Mouse (Mus musculus) limb, embryonic 11.5 days (tissue): ENCODE results near the gene Srm. TPM values are rescaled to one million over a fixed set of nuclear protein-coding genes. Genes with fewer than 3 reads are reported as not detected.

Source experiments
- ATAC-seq: fragments of 200-750 bp; cut with Nextera tagmentation; 2 replicates; pipeline ENCODE4 v1.8.0; 2017; ENCODE audit warnings: low read depth; ENCODE audit not compliant: insufficient number of reproducible peaks, low FRiP score, low TSS enrichment
- DNase-seq: peaks from one replicate; pipeline ENCODE4 v3.0.0-alpha.2; 2015; ENCODE audit warnings: low spot score
- H3K27ac ChIP-seq: fragments of 300-500 bp; sonication (generic); replicated peaks from 2 replicates; pipeline ENCODE4 v1.5.1; 2014; ENCODE audit warnings: low read depth, mild to moderate bottlenecking, low read length
- H3K27me3 ChIP-seq: fragments of 300-500 bp; sonication (generic); 2 replicates; pipeline ENCODE4 v1.6.1; 2014; ENCODE audit warnings: mild to moderate bottlenecking, low read length, mixed read lengths; ENCODE audit not compliant: control insufficient read depth, insufficient read depth
- H3K36me3 ChIP-seq: fragments of 300-500 bp; sonication (generic); 2 replicates; pipeline ENCODE4 v1.6.1; 2014; ENCODE audit warnings: mild to moderate bottlenecking, low read length, moderate library complexity, mixed read lengths; ENCODE audit not compliant: control insufficient read depth, insufficient read depth
- H3K4me1 ChIP-seq: fragments of 300-500 bp; sonication (generic); 2 replicates; pipeline ENCODE4 v1.6.1; 2014; ENCODE audit warnings: low read length, mixed read lengths; ENCODE audit not compliant: control insufficient read depth, insufficient read depth
- H3K4me2 ChIP-seq: fragments of 300-500 bp; sonication (generic); 2 replicates; pipeline ENCODE4 v1.6.1; 2014; ENCODE audit warnings: low read depth, mild to moderate bottlenecking, moderate library complexity; ENCODE audit not compliant: severe bottlenecking
- H3K4me3 ChIP-seq: fragments of 300-500 bp; sonication (generic); 2 replicates; pipeline ENCODE4 v1.5.1; 2014; ENCODE audit warnings: low read depth, low read length
- H3K9ac ChIP-seq: fragments of 300-500 bp; sonication (generic); 2 replicates; pipeline ENCODE4 v1.6.1; 2014; ENCODE audit warnings: mild to moderate bottlenecking, low read length
- H3K9me3 ChIP-seq: fragments of 300-500 bp; sonication (generic); 2 replicates; pipeline ENCODE4 v1.6.1; 2016; ENCODE audit warnings: low read length; ENCODE audit not compliant: control insufficient read depth
- WGBS: fragments of 180-500 bp; shearing (Covaris S2); extraction: QIAGEN DNeasy Blood & Tissue Kit; methylation state at CpG from one replicate; pipeline ENCODE4 v1.1.7; 2014; 5-methylcytosine and 5-hydroxymethylcytosine counted together
- polyA plus RNA-seq: library from polyadenylated mRNA; unstranded; fragments of >200 nt; fragmentation: Nextera tagmentation; extraction: Ambion mirVana; gene quantifications from 2 replicates; pipeline ENCODE4 v1.2.1, GENCODE M21; 2014

Srm gene
- polyA plus RNA-seq, 1 experiment from 2014 or later, result 212 TPM

DNA sequence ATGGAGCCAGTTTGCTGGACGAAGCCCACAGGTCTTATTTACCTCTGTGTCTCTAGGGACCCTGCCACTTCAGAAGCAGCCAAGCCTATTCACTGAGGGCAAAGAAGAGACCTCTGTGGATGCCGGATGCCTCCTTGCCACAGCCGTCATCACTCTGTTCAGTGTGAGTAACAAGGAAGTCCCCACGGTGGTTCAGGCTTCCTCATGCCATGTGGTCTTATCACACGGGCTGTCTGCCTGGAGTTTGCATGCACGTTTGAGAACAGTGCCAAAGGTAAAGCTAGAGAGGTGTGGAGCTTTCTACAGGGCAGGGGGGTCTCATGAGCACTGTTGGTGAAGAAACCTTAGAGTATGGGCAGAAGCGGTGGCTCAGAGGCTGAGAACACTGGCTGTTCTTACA is 18.1 kb upstream of the Srm start:
- H3K36me3 ChIP-seq, result peaks cover 55% of the 10 kb centered on the region
- no peak overlapping the region for H3K4me2 ChIP-seq
- no peak overlapping the region for H3K4me3 ChIP-seq
- H3K27me3 ChIP-seq, result no peaks in the 10 kb centered on the region
- WGBS, result 91% methylated on average over 7 of the region's 7 CpGs
- no peak overlapping the region for H3K9ac ChIP-seq
- no peak for DNase-seq
- H3K4me1 ChIP-seq, result no peaks in the 10 kb centered on the region
- no peaks in the 10 kb centered on the region for H3K9me3 ChIP-seq
- ATAC-seq, result no peak
- H3K27ac ChIP-seq, result no peak overlapping the region

DNA sequence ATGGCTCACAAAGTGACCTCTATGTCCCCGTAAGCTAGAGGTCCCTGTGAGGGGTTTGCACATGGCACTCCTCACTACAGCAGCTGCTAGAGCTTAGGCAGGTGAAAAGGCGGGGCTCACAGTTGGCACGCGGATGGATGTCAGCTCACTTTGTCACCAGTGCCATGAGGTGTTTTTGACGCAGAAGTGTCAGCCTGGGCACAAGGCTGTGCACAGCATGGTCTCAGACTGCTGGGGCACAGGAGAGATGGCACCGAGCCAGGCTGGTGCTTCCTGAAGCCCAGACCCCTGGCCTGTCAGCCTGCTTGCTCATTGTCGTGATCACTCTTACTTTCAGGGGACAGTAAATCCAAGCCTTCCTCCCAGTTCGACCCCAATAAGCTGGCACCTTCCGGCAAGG is 10.5 kb upstream of the Srm start:
- 87% methylated on average over 9 of the region's 9 CpGs for WGBS
- Histone ChIP-seq H3K9ac (no peak overlapping the region), H3K36me3 (peaks cover 32% of the 10 kb centered on the region), H3K9me3 (no peaks in the 10 kb centered on the region), H3K4me2 (no peak overlapping the region), H3K27ac (no peak overlapping the region), H3K4me1 (no peaks in the 10 kb centered on the region), H3K4me3 (no peak overlapping the region), H3K27me3 (no peaks in the 10 kb centered on the region)
- no peak for ATAC-seq
- DNase-seq, result no peak

DNA sequence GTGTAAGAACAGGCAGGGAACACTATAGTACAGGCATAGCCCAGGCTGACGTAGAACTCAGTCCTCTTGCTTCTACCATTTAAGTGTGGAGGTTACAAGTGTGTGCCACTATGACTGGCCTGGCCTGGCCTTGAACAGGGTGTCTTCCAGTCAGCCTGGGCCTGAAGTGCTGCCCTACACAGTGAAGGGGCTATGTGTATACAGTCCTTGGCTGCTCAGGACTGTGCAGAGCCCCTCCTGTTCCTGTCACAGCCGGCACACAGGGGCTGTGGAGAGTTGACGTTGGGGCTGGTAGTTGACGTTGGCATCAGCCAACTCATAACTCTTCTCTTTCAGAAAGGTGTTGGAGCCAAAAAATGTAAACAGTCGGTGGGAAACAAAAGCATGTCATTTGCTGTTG is 9.9 kb upstream of the Srm start:
- Histone ChIP-seq H3K9ac (no peak overlapping the region), H3K27me3 (no peaks in the 10 kb centered on the region), H3K4me2 (no peak overlapping the region), H3K27ac (no peak overlapping the region), H3K4me1 (no peaks in the 10 kb centered on the region), H3K36me3 (peaks cover 28% of the 10 kb centered on the region; the same call in 1 of the 2 replicates), H3K9me3 (no peaks in the 10 kb centered on the region), H3K4me3 (no peak overlapping the region)
- 84% methylated on average over 5 of the region's 5 CpGs for WGBS
- ATAC-seq (no peak), DNase-seq (no peak)

DNA sequence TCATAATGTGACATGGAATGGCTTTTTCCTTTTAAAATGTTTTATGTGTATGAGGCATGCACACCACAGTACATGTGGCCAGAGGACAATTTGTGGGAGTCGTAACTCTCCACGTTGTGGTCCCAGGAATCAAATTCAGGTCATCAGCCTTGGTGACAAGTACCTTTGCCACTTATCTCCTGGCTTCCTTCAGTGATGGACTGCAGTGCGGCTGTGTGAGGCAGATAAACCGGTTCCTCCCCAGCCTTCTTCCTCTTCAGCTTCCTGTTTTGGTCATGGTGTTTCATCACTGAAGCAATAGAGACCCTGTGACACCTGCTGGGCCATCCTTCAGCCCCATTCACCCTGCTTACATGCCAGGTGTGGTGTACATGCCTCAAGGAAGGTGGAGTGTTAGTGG is 8.0 kb upstream of the Srm start:
- peaks cover 20% of the 10 kb centered on the region; the same call in 1 of the 2 replicates for H3K36me3 ChIP-seq
- no peaks in the 10 kb centered on the region for H3K9me3 ChIP-seq
- no peak overlapping the region for H3K4me2 ChIP-seq
- no peaks in the 10 kb centered on the region for H3K4me1 ChIP-seq
- ATAC-seq (no peak), DNase-seq (no peak)
- no peaks in the 10 kb centered on the region for H3K27me3 ChIP-seq
- WGBS, result 81% methylated on average over 4 of the region's 4 CpGs
- no peak overlapping the region for H3K4me3 ChIP-seq
- no peak overlapping the region for H3K27ac ChIP-seq
- H3K9ac ChIP-seq, result no peak overlapping the region

DNA sequence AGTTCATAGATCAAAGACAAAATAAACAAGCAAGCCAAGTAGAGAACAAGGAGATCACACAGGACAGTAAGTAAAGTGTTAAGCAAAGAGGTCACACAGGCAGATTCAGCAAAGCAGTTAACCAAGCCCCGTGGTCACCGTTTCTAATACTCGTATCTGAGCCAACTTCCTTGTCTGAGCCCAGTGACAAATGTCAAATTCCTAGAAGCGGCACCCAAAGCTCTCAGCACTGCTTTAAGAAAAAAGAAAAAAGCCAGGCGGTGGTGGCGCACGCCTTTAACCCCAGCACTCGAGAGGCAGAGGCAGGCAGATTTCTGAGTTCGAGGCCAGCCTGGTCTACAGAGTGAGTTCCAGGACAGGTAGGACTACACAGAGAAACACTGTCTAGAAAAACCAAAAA is 4.7 kb upstream of the Srm start:
- WGBS, result 85% methylated on average over 9 of the region's 9 CpGs
- Histone ChIP-seq H3K4me1 (no peaks in the 10 kb centered on the region), H3K27ac (no peak overlapping the region), H3K4me3 (no peak overlapping the region), H3K27me3 (no peaks in the 10 kb centered on the region), H3K36me3 (peaks cover 3% of the 10 kb centered on the region; the same call in 1 of the 2 replicates), H3K9ac (no peak overlapping the region), H3K4me2 (no peak overlapping the region), H3K9me3 (no peaks in the 10 kb centered on the region)
- DNase-seq (no peak), ATAC-seq (no peak)

DNA sequence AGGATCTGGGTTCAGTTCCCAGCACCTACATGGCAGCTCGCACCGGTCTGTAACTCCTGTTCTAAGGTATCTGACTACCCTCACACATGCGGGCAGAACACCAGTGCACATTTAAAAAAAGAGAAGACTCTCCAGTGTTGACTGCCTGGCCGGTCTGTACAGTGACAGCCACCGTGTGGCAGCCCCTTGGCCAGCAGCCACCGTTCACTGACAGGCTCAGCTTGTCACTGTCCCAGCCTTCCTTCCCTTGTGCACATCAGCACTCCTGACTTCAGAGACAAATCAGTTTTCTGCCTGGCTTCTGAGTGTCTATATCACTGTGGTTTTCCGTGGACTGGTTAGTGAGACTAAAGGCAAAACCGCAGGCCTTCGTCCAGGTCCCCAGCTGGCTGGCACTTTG is 2.5 kb upstream of the Srm start:
- no peaks in the 10 kb centered on the region for H3K27me3 ChIP-seq
- H3K9me3 ChIP-seq, result no peaks in the 10 kb centered on the region
- H3K36me3 ChIP-seq, result peaks cover under 1% of the 10 kb centered on the region; the same call in 1 of the 2 replicates
- no peak overlapping the region for H3K4me2 ChIP-seq
- no peak for ATAC-seq
- H3K4me1 ChIP-seq, result 0 out of 2 replicates have a peak, but pooled peaks cover 6% of the 10 kb centered on the region
- no peak overlapping the region for H3K4me3 ChIP-seq
- no peak for DNase-seq
- WGBS, result 86% methylated on average over 9 of the region's 9 CpGs
- no peak overlapping the region for H3K27ac ChIP-seq
- no peak overlapping the region for H3K9ac ChIP-seq

DNA sequence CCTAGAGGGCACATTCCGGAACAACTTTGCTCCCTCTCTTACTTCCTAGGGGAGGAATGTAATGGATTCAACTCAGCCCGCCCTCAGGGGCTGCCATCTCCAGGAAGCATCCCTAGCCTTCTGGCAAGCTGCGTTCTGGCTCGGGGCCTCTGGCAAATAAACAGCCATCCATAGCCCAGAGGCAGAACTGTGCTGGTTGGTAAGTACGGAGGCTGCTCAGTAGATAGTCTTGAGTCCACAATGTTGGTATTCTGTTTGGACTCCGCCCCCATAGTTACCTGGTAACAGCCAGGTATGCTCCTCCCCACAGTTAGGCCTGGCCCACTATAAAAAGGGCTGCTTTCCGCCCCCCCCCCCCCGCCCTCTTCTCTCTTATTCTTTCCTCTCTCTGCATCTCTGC is 1.7 kb upstream of the Srm start:
- WGBS, result 71% methylated on average over 7 of the region's 8 CpGs
- H3K27ac ChIP-seq, result no peak overlapping the region
- DNase-seq, result no peak

DNA sequence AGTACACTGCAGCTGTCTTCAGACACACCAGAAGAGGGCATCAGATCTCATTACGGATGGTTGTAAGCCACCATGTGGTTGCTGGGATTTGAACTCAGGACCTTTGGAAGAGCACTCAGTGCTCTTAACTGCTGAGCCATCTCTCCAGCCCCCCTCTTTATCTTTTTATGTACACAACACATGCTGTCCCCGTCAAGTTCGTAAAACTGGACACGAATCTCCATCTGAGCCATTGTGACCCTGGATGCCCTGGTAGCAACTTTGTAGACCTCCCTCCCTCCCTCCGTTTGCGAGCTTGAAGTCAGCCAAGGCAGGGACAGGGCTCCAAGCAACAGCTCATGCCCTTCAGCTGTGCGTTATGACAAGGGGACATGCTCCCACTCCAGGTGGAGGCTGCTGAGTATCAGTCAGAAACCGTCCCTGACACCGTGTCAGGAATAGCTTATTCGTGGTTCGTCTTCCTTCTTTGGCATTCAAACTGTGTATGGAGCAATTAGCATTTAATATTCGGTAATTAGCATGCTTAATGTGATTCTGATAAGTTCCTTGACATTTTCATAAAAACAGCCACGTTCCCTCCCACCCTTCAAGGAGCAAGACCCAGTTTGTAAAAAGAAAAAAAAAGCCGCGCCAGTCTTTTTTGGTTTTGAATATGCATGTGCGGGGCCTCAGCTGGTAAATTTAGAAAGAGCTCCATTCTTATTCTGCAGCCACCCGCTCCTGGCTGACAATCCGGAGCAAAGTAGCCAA is 707 bp upstream of the Srm start:
- WGBS, result 9% methylated on average over 18 of the region's 18 CpGs
- H3K27ac ChIP-seq, result no peak overlapping the region
- no peaks in the 10 kb centered on the region for H3K27me3 ChIP-seq
- 0 out of 2 replicates have a peak, but pooled peaks cover 6% of the 10 kb centered on the region for H3K4me1 ChIP-seq
- H3K36me3 ChIP-seq, result peaks cover 16% of the 10 kb centered on the region
- peak overlapping the region; percentile 94 for H3K4me2 ChIP-seq
- no peaks in the 10 kb centered on the region for H3K9me3 ChIP-seq
- H3K4me3 ChIP-seq, result peak overlapping the region; percentile 95
- H3K9ac ChIP-seq, result peak overlapping the region; percentile 53
- no peak for ATAC-seq
- peak; percentile 61 for DNase-seq

More for the DNA sequence above, 1.7 kb upstream of the Srm start:
- H3K9me3 ChIP-seq, result no peaks in the 10 kb centered on the region
- peaks cover 8% of the 10 kb centered on the region; the same call in 1 of the 2 replicates for H3K36me3 ChIP-seq
- no peak overlapping the region for H3K4me2 ChIP-seq
- no peak overlapping the region for H3K9ac ChIP-seq
- no peak overlapping the region for H3K4me3 ChIP-seq
- 0 out of 2 replicates have a peak, but pooled peaks cover 6% of the 10 kb centered on the region for H3K4me1 ChIP-seq
- H3K27me3 ChIP-seq, result no peaks in the 10 kb centered on the region
- no peak for ATAC-seq
